Mouse (Mus musculus) intestine, embryonic 16.5 days (tissue): Measurements from ENCODE around the gene Kcnj16. TPM values are rescaled to one million over a fixed set of nuclear protein-coding genes. Genes with fewer than 3 reads are reported as not detected.

Experiments
- ATAC-seq: fragments of 200-750 bp; cut with Nextera tagmentation; 2 replicates; pipeline ENCODE4 v1.8.0; 2017; ENCODE audit warnings: moderate TSS enrichment, moderate library complexity
- H3K27ac ChIP-seq: fragments of 300-500 bp; sonication (generic); 2 replicates; pipeline ENCODE4 v1.5.1; 2014; ENCODE audit warnings: mild to moderate bottlenecking, low read length
- H3K27me3 ChIP-seq: fragments of 300-500 bp; sonication (generic); replicated peaks from 2 replicates; pipeline ENCODE4 v1.6.1; 2014; ENCODE audit warnings: low read length, control low read depth, mixed read lengths; ENCODE audit not compliant: control insufficient read depth, insufficient read depth
- H3K36me3 ChIP-seq: fragments of 300-500 bp; sonication (generic); 2 replicates; pipeline ENCODE4 v1.6.1; 2014; ENCODE audit warnings: low read length, control low read depth; ENCODE audit not compliant: control insufficient read depth, insufficient read depth
- H3K4me1 ChIP-seq: fragments of 300-500 bp; sonication (generic); 2 replicates; pipeline ENCODE4 v1.6.1; 2014; ENCODE audit warnings: low read length, control low read depth, mixed read lengths; ENCODE audit not compliant: control insufficient read depth, insufficient read depth
- H3K4me2 ChIP-seq: fragments of 300-500 bp; sonication (generic); 2 replicates; pipeline ENCODE4 v1.6.1; 2014; ENCODE audit warnings: low read depth, low read length, control low read depth
- H3K4me3 ChIP-seq: fragments of 300-500 bp; sonication (generic); 2 replicates; pipeline ENCODE4 v1.5.1; 2014; ENCODE audit warnings: mild to moderate bottlenecking, low read length
- H3K9ac ChIP-seq: fragments of 300-500 bp; sonication (generic); 2 replicates; pipeline ENCODE4 v1.6.1; 2014; ENCODE audit warnings: low read depth, low read length
- H3K9me3 ChIP-seq: fragments of 300-500 bp; sonication (generic); 2 replicates; pipeline ENCODE4 v1.6.1; 2016; ENCODE audit warnings: low read length, control low read depth; ENCODE audit not compliant: control insufficient read depth
- whole genome bisulfite sequencing: fragments of 180-500 bp; shearing (Covaris S2); extraction: QIAGEN DNeasy Blood & Tissue Kit; methylation state at CpG from one replicate; pipeline ENCODE4 v1.1.7; 2014; 5-methylcytosine and 5-hydroxymethylcytosine counted together
- polyA plus RNA-seq: library from polyadenylated mRNA; unstranded; fragments of >200 nt; fragmentation: Nextera tagmentation; extraction: Ambion mirVana; gene quantifications from 2 replicates; pipeline ENCODE4 v1.2.1, GENCODE M21; 2015

Kcnj16 gene
- polyA plus RNA-seq, 1 experiment from 2014 or later: 0.20 TPM

GRCm38 (mm10) chr11:111066299-111066691 is 98.5 kb downstream of the Kcnj16 start:
- H3K4me2 ChIP-seq: peak overlapping the region; percentile 82
- H3K4me1 ChIP-seq: peaks cover 6% of the 10 kb centered on the region; the same call in 1 of the 2 replicates
- H3K27me3 ChIP-seq: no peaks in the 10 kb centered on the region
- H3K4me3 ChIP-seq: peak overlapping the region; percentile 72
- ATAC-seq: peak; percentile 79
- H3K27ac ChIP-seq: peak overlapping the region; percentile 39
- under 1% methylated on average over 9 of the region's 9 CpGs for WGBS
- H3K36me3 ChIP-seq: no peaks in the 10 kb centered on the region
- H3K9ac ChIP-seq: peak overlapping the region; percentile 65
- no peaks in the 10 kb centered on the region for H3K9me3 ChIP-seq

DNA sequence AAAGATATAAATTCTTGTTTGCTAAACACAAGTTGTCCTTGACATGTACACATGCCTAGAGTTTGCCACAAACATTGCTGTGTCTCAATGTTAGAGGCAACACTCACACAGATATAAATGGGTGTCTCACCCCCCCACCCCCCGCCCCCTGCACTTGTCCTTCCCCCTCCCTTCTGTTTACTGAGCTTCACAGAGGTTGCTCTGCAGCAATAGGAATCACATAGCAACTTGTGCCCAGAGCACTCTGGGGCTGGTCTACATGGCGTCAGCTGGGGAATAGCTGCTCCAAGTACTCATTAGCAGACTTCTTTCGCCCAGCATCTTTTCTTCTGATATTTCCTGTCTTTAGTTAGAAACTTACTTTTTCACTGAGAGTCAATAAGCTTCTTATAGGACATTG is 100.0 kb downstream of the Kcnj16 start:
- H3K9ac ChIP-seq: no peak overlapping the region
- ATAC-seq: no peak
- H3K27ac ChIP-seq: no peak overlapping the region
- H3K4me2 ChIP-seq: peak overlapping the region; percentile 20
- no peaks in the 10 kb centered on the region for H3K27me3 ChIP-seq
- H3K36me3 ChIP-seq: peaks cover 4% of the 10 kb centered on the region; the same call in 1 of the 2 replicates
- H3K9me3 ChIP-seq: no peaks in the 10 kb centered on the region
- H3K4me1 ChIP-seq: peaks cover 6% of the 10 kb centered on the region; the same call in 1 of the 2 replicates
- 69% methylated on average over 3 of the region's 3 CpGs for WGBS
- H3K4me3 ChIP-seq: 0 out of 2 replicates have a peak overlapping the region, but pooled peaks have one; percentile 0

GRCm38 (mm10) chr11:111070460-111070859 is 102.6 kb downstream of the Kcnj16 start:
- Histone ChIP-seq H3K9me3 (no peaks in the 10 kb centered on the region), H3K4me1 (peaks cover 6% of the 10 kb centered on the region; the same call in 1 of the 2 replicates), H3K36me3 (peaks cover 4% of the 10 kb centered on the region; the same call in 1 of the 2 replicates), H3K4me2 (no peak overlapping the region), H3K27me3 (no peaks in the 10 kb centered on the region), H3K27ac (no peak overlapping the region), H3K9ac (no peak overlapping the region), H3K4me3 (no peak overlapping the region)
- no peak for ATAC-seq

DNA sequence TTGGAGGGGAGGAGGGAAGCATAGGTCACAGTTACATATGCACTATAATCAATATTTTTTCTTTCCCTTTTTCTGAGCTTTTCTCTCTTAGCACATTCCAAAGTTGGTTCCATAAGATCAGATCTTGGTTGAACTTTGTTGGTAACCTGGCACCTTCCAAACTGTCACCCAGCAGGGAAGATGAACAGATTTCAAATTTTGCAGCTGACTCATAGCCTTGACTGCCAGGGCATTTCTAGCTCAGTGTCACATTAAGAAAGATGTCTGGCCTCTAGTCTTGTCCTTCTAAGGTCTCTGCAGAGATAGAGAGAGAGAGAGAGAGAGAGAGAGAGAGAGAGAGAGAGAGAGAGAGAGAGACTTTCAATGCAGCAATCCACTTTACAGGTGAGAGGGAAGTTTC is 106.3 kb downstream of the Kcnj16 start:
- Histone ChIP-seq H3K9ac (no peak overlapping the region), H3K4me2 (no peak overlapping the region), H3K27me3 (no peaks in the 10 kb centered on the region), H3K4me1 (no peaks in the 10 kb centered on the region), H3K4me3 (no peak overlapping the region), H3K9me3 (no peaks in the 10 kb centered on the region), H3K27ac (no peak overlapping the region), H3K36me3 (peaks cover 4% of the 10 kb centered on the region; the same call in 1 of the 2 replicates)
- no peak for ATAC-seq

Other genes with a start within 250 kb of the Kcnj16 start
- gene Kcnj2, start 98.1 kb downstream of the Kcnj16 start, polyA plus RNA-seq: 1.5 and 1.7 TPM in 2 replicates